Mouse (Mus musculus) myocyte (in vitro differentiated cells): Measurements from ENCODE around the gene Simc1.

Source experiments
- CEBPB ChIP-seq: IDR thresholded peaks from 2 replicates; pipeline ENCODE4 v1.6.1; 2011; ENCODE audit warnings: mild to moderate bottlenecking, moderate library complexity; ENCODE audit not compliant: poor library complexity, insufficient read depth, severe bottlenecking
- MAX ChIP-seq: IDR thresholded peaks from one replicate; pipeline ENCODE4 v1.6.1; 2011; ENCODE audit warnings: low read depth, mild to moderate bottlenecking, control low read depth
- MYOD1 ChIP-seq, 3 experiments: IDR thresholded peaks; one replicate each; pipeline ENCODE4 v1.6.1; 2011; ENCODE audit warnings: control low read depth in 2 of 3, low read depth in 2 of 3, mild to moderate bottlenecking in 2 of 3, moderate library complexity in 1 of 3; ENCODE audit not compliant: insufficient read length in 2 of 3, control insufficient read depth in 1 of 3
- MYOG ChIP-seq, 3 experiments: IDR thresholded peaks; one replicate each; pipeline ENCODE4 v1.6.1; 2011; ENCODE audit warnings: control low read depth in 2 of 3, low read depth in 2 of 3, mild to moderate bottlenecking in 2 of 3; ENCODE audit not compliant: insufficient read length in 2 of 3, control insufficient read depth in 1 of 3, insufficient read depth in 1 of 3
- POLR2A ChIP-seq: IDR thresholded peaks from one replicate; pipeline ENCODE4 v1.6.1; 2011; ENCODE audit warnings: low read depth, mild to moderate bottlenecking, control low read depth, moderate library complexity; ENCODE audit not compliant: insufficient read length
- POLR2AphosphoS2 ChIP-seq: IDR thresholded peaks from one replicate; pipeline ENCODE4 v1.6.1; 2011; ENCODE audit warnings: low read depth, control low read depth; ENCODE audit not compliant: insufficient read length
- REST ChIP-seq: IDR thresholded peaks from one replicate; pipeline ENCODE4 v1.6.1; 2011; ENCODE audit warnings: mild to moderate bottlenecking, control low read depth, moderate library complexity; ENCODE audit not compliant: insufficient read depth, insufficient read length
- SRF ChIP-seq: IDR thresholded peaks from one replicate; pipeline ENCODE4 v1.6.1; 2011; ENCODE audit warnings: low read depth; ENCODE audit not compliant: control insufficient read depth, insufficient read length
- TCF12 ChIP-seq: IDR thresholded peaks from one replicate; pipeline ENCODE4 v1.6.1; 2011; ENCODE audit warnings: mild to moderate bottlenecking, control low read depth; ENCODE audit not compliant: poor library complexity, insufficient read depth, severe bottlenecking
- TCF3 ChIP-seq: IDR thresholded peaks from one replicate; pipeline ENCODE4 v1.6.1; 2011; ENCODE audit warnings: low read depth, control low read depth; ENCODE audit not compliant: insufficient read length
- USF1 ChIP-seq: IDR thresholded peaks from one replicate; pipeline ENCODE4 v1.6.1; 2011; ENCODE audit warnings: low read depth, mild to moderate bottlenecking, control low read depth, moderate library complexity

GRCm38 (mm10) chr13:54575489-54575888 lies 71.9 kb downstream of the Simc1 start:
- no peak for TF ChIP-seq REST
- TF ChIP-seq MAX, result no peak
- TF ChIP-seq USF1, result no peak
- TF ChIP-seq POLR2A, result no peak
- no peak for TF ChIP-seq TCF12
- no peak for TF ChIP-seq TCF3
- TF ChIP-seq SRF, result no peak
- no peak for TF ChIP-seq MYOD1 (IDR thresholded peaks at IDR 0.05; ENCODE audit: control insufficient read depth in 1 of 3, insufficient read length in 2 of 3, low read depth in 2 of 3)
- no peak for TF ChIP-seq MYOG (IDR thresholded peaks at IDR 0.05; ENCODE audit: control insufficient read depth in 1 of 3, insufficient read depth in 1 of 3, insufficient read length in 2 of 3, low read depth in 2 of 3)
- no peak for TF ChIP-seq CEBPB
- TF ChIP-seq POLR2AphosphoS2, result no peak
